Mouse (Mus musculus): Measurements from ENCODE around the gene Mpc1.
"Not testable (repeated sequence)": the region's sequence is repeated elsewhere in the genome, so short reads cannot be mapped to it uniquely, and the experiment has no call there.

Gene Mpc1

DNA sequence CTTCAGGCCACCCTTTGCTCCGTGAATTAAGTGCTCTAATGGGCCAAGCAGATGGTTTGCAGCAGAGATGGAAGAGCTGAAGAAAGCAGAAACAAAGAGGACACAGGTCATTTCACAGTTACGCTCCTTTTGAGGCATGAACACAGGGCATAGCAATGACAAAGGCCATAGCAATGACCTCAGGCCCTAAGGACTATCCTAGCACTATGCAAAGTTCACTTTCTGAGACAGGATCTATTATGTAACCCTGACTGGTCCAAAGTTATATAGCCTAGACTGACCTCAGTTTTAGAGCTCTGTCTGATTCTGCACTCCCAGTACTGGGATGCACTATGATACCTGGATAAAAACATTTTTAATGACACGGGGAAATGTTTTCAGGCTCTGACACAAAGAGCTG is 4.3 kb upstream of the Mpc1 start:
- DNase-seq (ENCODE audit: low read depth), result no peak

DNA sequence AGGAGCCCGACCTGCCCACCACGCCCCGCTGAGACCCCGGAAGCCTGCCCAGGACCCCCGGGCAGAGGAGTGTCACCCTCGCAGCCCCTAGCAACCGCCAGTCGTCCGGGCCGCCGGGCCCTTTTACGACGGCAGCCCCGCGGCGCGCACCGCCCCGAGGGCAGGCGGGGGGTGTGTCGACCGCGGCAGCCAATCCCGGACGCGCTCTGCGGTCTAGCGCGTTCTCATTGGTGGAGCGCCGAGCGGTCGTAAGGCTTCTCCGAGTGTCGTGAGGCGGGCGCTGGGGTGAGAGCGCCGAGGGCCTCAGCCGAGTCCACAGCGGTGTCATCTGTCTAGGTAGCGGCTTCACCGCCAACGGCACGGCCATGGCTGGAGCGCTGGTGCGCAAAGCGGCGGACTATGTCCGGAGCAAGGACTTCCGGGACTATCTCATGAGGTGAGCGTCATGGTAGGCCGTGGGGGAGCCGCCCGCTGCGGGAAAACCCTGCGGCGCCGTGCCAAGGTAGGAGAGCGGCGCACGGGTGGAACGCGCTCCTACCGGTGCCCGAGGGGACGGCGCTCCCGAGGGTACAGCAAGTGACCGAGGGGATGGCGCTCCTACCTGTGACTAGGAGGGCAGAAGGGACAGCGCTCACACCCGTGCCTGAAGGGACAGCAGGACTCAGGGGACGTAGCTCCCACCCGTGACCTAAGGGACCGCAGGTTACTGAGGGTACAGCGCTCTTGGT is 986 bp downstream of the Mpc1 start:
- peak; percentile 97 for DNase-seq (ENCODE audit: low read depth)

DNA sequence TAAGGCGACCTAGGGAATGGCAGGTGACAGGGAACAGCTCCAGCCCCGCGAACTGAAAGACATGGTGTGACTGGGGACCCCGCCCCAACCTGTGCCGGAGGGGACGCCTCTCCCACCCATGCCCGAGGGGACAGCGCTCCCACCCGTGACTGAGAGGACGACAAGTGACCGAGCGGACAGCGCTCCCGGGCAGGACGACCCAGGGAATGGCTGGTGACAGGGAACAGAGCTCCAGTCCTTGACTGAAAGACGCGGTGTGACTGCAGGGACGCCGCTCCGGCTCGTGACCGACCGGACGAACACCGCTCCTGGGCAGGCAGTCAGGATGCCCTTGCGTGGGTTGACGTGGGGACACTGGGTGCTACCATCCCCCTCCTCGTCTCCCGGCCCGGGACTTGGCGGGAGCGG is 1.6 kb downstream of the Mpc1 start:
- DNase-seq (ENCODE audit: low read depth), result no peak

DNA sequence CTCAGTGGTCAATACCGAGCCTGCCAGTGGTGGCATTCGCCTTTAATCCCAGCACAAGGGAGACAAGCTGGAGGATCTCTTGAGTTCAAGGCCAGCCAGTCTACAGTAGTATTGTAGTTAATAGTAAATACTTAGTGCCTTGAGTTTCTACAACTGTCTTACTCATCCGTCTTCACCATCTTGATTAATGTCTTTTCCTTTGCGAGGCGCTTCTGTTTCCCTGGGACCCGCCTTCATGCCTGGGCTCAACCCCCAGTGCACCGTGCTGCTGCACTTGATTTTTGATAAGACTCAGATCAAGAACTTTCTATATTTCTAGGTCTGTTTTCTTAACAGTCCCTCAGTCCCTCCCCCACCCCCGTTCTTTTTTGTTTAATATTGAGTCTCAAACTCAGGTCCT is 2.4 kb downstream of the Mpc1 start:
- DNase-seq (ENCODE audit: low read depth), result no peak

DNA sequence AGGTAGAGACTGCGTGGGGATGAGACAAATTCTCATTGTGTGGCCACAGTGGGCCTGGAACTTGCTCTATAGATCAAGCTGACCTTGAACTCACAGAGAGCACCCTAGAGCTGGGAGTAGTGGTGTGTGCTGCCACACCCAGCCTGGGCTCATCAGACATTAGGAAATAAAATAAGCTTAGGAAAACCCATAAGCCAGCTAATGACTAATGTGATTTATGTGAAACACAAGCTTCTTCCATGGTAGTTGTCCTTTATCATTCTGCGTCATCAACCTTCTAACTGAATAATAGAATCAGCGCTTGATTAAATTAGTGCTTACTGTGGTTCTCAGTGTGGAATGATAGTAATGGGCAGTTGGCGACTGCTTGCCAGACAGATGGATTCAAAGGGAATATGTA is 4.3 kb downstream of the Mpc1 start:
- no peak for DNase-seq (ENCODE audit: low read depth)

DNA sequence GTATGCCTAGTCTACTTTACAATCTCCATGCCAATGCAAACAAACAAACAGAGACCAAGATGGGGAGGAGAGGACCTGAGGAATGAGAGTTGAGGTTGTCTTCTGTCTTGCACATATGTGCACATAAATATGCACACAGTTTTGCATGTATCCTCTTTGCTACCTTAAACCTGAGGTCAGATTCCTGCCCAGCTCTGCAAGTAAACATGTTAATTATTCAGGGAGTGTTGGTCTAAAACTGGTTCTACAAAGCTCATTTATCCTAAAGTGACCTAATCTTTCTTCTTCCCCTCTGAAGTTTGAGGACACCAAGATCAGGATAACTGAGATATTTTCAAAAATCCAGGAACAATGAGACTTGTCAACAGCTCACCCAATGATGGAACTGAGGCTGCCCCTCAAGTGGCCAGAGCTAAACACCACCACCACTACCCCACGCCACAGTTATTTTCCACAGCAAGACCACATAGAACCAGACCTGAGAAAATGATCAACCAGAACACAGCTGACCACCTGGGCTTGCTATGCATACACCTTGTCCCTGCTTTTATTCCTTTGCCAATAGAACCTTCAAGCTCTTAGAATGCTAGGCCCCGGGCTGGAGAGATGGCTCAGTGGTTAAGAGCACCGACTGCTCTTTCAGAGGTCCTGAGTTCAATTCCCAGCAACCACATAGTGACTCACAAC is 7.4 kb downstream of the Mpc1 start:
- no peak for DNase-seq (ENCODE audit: low read depth)

DNA sequence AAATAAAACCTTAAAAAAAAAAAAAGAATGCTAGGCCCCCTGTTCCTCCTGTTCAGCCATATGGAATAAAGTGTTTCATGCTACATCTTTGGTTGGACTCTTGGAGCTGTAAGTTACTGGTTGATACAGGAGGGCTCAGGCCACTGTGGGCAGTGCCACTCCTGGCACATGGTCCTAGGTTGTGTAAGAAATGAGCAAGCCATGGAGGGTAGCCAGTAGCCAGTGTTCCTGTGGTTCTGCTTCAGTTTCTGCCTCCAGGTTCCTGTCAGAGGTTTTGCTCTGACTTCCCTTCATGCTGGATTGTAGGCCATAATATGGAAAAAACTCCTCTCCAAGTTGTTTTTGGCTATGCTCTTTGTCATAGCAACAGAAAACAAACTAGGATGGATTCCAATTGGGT is 8.0 kb downstream of the Mpc1 start:
- no peak for DNase-seq (ENCODE audit: low read depth)

DNA sequence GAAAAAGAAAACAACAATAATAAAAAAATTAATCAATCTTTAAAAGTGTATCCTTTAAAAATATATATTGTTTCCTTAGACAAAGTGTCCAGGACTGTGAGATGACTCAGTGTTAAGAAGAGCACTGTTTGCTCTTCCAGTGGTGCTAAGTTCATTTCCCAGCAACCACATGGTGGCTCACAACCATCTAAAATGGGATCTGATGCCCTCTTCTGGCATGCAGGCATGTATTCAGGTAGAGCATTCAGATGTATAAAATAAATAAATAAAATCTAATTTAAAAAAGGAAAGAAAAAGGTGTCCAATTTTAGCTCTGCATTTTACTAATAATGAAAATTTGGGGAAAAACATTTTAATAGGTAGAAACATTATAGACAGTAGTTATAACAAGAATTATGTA is 13.1 kb downstream of the Mpc1 start:
- no peak for DNase-seq (ENCODE audit: low read depth)

DNA sequence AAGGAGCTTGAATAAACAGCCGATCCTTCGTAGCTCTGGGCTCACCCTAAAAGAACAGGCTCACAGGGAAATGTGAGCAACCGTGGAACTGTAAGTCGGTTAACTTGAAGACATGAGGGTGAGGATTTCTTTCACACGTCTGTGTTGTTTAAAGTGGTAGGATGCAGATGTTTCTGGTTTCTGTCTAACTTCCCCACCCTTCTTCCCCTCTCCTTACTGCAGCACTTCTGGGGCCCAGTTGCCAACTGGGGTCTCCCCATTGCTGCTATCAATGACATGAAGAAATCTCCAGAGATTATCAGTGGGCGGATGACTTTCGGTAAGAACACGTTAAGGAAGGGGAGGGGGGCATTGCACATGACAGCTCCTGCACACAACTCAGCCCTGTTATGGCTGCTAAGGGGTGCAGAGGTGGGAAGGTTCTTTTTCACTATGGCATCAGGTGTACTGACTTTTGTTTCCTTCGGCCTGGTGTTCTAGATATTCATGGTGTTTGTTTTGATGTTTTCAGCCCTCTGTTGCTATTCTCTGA is 13.7 kb downstream of the Mpc1 start:
- DNase-seq (ENCODE audit: low read depth), result no peak

DNA sequence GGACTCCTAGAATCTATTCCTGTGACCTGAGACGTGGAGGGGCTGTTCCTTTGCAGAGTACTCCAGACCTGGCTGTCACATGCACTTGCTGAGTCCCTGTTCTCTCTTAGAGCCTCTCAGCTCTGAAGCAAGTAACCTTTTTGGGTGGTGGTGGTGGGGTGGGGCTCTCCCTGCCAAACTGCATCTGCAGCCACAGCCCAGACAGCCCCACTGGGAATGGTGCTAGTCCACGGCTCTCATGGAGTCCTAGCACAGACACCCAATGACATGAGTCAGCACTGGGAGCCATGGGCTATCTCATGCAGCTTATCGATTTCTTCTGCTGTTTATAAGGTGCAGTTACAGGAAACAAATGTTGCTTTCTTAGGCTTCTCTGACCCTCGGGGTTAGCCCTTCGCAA is 15.0 kb downstream of the Mpc1 start:
- DNase-seq (ENCODE audit: low read depth), result no peak

DNA sequence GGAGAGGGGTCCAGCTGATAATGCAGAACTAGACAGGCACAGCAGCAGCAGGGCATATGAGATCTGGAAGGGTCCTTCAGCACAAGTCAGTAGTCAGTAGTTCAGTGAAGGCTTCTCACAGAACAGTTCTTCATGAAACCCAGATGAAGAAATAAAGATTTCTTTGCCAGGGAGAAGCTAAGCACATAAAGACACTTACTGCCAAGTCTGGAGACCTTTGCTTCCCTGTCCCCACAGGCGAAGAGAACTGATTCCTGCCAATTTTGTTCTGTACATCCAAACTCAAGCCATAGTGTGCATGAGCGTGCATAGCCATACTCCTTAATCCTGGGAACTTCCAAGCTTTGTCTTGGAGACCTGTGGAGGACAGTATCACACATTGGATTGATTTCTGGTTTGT is 15.6 kb downstream of the Mpc1 start:
- no peak for DNase-seq (ENCODE audit: low read depth)

DNA sequence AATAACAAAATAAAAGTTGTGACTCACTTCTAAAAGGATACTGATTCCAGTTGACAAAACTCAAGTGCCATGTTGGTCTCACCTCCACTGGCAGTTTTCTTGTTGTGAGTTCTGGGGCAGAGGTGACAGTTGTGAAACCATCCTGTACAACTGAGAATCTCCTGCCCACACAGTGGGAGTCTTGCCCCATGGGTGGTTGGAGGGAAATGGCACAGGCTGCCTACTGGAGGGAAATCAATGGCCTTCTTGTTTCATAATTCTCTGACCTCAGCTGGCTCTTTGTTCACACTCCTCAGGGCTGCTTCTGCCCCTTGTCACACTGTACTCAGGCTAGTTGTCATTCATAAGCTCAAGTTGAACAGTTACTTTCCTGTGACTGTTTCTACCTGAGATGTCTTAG is 16.8 kb downstream of the Mpc1 start:
- DNase-seq (ENCODE audit: low read depth), result no peak

DNA sequence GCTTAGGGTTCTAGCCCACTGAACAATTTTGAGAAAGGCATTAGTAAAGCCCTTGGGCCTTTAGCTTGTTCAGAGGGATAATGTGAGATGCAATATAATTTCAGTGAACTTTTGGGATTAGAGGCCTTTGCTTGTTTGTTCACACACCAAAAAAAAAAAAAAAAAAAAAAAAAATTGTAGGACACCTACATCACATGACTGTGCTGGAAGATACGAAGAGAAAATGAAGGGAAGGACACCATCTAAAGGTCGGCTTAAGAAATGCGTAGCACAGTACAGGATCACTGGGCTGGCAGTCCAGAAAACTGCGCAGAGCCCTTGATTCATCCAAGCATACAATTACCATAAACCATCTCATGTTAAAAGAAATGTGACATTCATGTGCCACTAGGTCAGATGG is 18.8 kb downstream of the Mpc1 start:
- DNase-seq (ENCODE audit: low read depth), result no peak

DNA sequence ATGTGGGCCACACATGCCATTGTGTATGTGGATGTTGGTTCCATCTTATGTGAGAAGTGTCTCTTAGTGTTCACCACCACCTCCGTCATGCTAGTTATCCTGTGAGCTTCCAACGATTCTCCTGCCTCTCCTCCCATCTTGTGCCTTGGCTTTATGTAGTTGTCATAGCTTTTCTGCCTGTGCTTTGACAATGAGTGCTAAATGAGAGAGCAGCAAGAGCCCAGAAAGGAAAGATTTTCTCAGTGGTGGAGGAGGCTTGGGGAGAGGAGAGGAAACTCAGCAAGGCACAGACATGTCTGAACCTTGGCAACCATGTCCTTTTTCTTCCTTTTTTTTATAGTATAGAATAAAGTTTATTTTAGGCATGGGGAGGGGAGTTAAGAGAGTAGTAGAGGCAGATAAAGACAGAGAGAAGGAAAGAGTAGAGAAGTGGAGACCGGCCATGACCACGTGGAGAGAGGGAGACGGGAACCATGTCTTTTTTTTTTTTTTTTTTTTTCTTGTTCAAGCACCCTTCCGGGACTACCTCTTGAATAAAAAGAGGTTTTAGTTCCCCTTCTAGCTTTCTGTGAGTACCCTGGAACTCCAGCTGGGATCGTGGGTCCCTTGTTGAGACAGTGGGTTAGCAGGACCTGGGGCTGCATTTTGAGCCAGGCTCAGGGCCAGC is 20.2 kb downstream of the Mpc1 start:
- no peak for DNase-seq (ENCODE audit: low read depth)

DNA sequence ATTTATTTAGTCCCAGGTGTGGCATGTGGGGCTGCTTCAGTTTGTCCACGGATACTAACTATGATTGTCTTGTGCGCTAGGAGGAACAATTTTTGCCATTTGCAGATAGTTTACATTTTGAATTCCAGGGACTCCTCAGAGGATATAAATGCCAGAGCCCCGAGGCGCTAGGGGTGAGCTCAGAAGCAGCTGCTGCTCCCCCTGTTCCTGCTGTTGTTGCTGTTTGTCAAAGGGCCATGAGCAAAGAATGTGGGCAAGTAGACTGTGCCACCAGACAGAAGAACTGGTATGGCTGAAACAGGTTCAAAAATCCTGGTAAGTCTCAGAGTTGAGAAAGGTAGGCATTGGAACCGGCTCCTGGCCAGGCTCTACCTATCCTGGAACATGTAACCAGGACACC is 21.0 kb downstream of the Mpc1 start:
- DNase-seq (ENCODE audit: low read depth), result no peak

DNA sequence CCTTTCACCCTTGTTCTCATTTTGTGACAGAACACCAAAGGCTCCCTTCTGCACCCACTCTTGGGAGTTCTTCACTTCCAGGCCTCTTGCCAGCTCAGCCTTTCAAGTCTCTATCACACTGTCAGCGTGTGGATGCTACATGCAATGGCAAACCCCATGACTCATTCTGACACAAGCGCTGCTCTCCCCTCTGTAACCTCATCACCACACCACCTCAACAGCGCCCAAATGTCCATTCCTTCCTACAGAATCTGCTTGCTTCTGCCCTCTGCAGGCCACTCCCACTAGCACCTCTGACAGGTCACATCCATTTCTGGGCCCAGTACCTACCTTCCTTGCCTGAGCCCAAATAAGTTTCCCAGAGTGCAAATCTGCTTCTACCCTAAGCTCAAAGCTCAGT is 23.1 kb downstream of the Mpc1 start:
- DNase-seq (ENCODE audit: low read depth), result no peak

DNA sequence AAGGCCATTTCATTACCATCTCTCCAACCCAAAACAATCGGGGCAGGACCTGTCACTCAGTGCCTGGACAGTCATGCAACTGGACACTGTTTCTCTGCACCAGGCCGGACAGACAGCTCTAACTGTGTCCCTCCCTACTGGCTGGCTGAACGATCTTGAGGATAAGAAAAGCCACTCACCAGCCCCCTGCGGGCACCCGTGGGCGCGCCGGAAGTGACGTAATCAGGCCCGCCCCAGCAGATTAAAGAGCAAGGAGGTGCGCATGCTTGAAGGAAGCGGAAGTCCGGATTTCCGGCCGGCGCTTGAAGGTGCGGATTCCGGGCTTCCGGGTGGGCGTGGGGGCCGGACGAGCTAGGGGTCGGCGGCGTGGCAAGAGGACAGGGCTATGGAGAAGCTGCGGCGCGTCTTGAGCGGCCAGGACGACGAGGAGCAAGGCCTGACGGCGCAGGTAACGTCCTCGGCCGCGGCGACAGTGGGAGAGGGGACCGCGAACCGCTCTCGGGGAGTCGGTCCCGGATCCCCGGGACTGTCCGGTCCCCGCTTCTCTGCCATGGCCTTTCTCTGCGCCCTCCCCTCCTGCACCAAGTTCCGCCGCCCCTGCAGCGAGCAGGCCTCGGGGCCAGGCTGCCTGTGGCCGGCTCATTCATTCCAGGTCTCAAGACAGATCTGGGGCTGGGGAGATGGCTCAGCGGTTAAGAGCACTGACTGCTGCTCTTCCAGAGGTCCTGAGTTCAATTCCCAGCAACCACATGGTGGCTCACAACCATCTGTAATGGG is 28.3 kb downstream of the Mpc1 start, which contains the start of gene Sft2d1:
Gene Sft2d1 (plus strand): TSS at position 265 of the 777 bp plus-strand sequence.
- DNase-seq (ENCODE audit: low read depth), result peak; percentile 96

DNA sequence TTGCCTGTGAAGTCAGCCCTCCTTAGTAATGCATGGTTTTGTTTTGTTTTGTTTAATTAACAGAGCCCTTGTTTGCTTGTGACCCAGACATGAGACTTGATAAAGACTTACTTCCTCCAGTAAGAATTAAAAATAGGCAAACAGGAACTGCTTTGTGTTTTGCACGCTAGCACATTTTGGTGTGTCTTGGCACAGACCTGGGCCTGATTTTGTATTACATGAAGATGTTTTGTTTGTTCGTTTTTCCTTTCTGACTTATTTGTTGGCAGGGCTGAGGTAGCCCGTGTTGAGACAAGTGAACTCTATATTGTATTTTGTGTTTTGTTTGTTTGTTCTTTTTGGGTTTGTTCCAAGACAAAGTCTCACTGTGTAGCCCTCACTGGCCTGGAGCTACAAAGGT is 29.0 kb downstream of the Mpc1 start:
- peak; percentile 28 for DNase-seq (ENCODE audit: low read depth)

DNA sequence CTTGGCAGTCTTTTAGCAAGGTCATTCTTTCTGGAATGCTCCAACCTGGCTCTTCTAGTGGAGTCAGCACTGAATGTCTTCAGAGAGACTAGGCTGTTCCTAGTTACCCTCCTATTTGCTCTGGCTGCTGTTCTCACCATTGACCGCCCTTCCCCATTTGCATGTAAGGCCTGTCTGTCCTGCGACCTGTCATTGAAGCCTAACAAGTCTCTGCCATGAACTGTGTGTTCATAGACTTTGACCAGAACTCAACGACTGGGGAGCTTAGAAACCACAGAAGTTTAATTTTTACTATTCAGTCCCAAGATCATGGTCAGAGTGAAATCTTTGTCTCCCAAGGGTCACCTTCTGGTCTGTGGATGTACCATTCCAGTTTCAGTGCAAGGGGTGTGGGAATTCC is 31.3 kb downstream of the Mpc1 start:
- no peak for DNase-seq (ENCODE audit: low read depth)

DNA sequence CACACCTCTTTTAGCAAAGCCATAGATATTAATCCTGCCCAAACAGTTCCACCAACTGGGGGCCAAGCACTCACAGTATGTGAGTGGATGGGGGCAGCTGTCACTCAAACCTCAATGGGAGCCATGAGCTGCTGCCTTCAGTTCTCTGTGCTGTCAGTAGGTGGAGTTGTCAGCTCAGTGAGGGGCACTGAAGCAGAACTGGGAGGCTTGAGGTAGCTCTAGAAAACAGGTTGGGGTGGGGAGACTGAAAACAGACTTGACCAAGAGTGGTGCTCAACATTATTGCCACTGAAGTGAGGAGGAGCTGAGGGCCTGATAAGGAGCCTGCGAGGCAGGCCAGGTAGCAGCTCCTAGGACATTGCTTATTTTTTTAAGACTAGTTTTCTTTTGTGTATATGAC is 33.5 kb downstream of the Mpc1 start:
- DNase-seq (ENCODE audit: low read depth), result peak; percentile 39

DNA sequence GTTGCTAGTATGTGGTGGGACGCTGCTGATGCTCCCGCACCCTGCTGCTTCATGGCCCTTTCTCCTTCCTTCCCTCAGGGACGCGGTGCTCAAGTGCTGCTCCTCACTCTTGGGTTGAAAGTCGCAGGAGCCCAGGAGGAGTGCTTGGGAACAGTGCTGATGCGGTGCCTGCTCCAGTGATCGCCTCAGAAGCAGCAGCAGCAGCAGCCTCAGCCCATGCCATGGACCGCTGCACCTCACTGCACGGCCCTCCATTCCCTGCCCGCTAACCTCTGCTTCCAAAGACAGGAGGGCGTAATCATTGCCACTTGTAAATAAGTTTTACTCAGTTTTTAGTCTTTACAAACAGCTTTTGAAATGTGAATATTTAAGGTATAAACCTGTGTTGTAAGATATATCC is 44.2 kb downstream of the Mpc1 start:
- DNase-seq (ENCODE audit: low read depth), result not testable (repeated sequence)

DNA sequence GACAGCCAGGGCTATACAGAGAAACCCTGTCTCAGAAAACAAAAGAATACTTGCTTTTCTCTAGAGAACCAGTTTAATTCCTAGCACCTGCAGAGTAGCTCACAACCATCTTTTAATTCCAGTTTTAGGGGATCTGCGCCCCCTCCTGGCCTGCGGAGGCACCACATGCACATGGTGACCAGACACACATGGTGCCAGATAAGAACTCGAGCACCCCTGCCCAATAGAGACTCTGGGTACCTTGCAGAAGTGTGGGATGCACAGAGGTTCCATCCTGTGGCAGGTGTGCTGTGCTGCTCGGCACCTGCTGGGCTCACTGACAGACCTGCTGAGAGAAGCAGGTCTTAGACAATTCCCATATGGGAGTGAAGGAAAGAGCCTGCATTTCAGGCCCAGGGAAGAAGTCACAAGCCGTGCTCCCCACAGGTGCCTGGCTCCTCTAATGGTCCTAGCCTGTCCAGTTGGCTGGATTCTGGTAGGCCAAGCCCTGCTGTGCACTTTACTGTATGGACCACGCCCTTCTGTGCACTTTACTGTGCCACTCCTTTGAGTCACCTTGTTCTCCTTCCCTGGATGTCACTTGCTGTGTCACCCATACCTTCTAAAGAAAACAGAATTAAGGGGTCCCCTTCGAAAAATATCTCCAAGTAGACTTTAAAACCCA is 45.9 kb downstream of the Mpc1 start:
- DNase-seq (ENCODE audit: low read depth), result peak; percentile 41
